Mouse (Mus musculus): ENCODE measurements around the gene Zfp507.

GRCm38 (mm10) chr7:35796123-35796522, 6.7 kb downstream of the Zfp507 start:
- TF ChIP-seq EP300 (optimal IDR thresholded peaks at IDR 0.05) (no peak), CTCF (IDR thresholded peaks at IDR 0.05; ENCODE audit: low read depth) (no peak)
